Mouse (Mus musculus) MN1 (cell line): ENCODE data around the gene Zfp319.
"Not testable (repeated sequence)": the region's sequence is repeated elsewhere in the genome, so short reads cannot be mapped to it uniquely, and the experiment has no call there.

Source experiments
- DNase-seq: peaks from one replicate; pipeline ENCODE4 v3.0.0-alpha.2; 2016; ENCODE audit warnings: low spot score

Zfp319 gene

GRCm38 (mm10) chr8:95331720-95332436, at the start of gene Zfp319, which contains the start of gene Usb1:
Zfp319 (minus strand) TSS chr8:95331950.
Usb1 (plus strand) TSS chr8:95332284.
- peak; percentile 98 for DNase-seq

GRCm38 (mm10) chr8:95380953-95381352, 49.2 kb upstream of the Zfp319 start:
- no peak for DNase-seq

GRCm38 (mm10) chr8:95378928-95379327, 47.2 kb upstream of the Zfp319 start:
- not testable (repeated sequence) for DNase-seq

- peak; percentile 67 for DNase-seq
Observed at GRCm38 (mm10) chr8:95377863-95378291, 46.1 kb upstream of the Zfp319 start.

- no peak for DNase-seq
Observed at GRCm38 (mm10) chr8:95377101-95377500, 45.4 kb upstream of the Zfp319 start.

- DNase-seq = no peak
Observed at GRCm38 (mm10) chr8:95376309-95376999, 44.7 kb upstream of the Zfp319 start.

- DNase-seq = no peak
Observed at GRCm38 (mm10) chr8:95375374-95375930, 43.7 kb upstream of the Zfp319 start.

GRCm38 (mm10) chr8:95374429-95374828, 42.7 kb upstream of the Zfp319 start:
- no peak for DNase-seq

- DNase-seq = no peak
Observed at GRCm38 (mm10) chr8:95373389-95374002, 41.7 kb upstream of the Zfp319 start.

- DNase-seq = no peak
Observed at GRCm38 (mm10) chr8:95369581-95370326, 38.0 kb upstream of the Zfp319 start.

- DNase-seq = no peak
Observed at GRCm38 (mm10) chr8:95363849-95364248, 32.1 kb upstream of the Zfp319 start.

GRCm38 (mm10) chr8:95362272-95362671, 30.5 kb upstream of the Zfp319 start:
- DNase-seq = no peak

GRCm38 (mm10) chr8:95361016-95361341, 29.2 kb upstream of the Zfp319 start:
- no peak for DNase-seq

- DNase-seq = peak; percentile 83
Observed at GRCm38 (mm10) chr8:95360181-95361015, 28.6 kb upstream of the Zfp319 start.

GRCm38 (mm10) chr8:95358550-95359411, 27.0 kb upstream of the Zfp319 start:
- peak; percentile 49 for DNase-seq

GRCm38 (mm10) chr8:95354606-95355005, 22.9 kb upstream of the Zfp319 start:
- DNase-seq = no peak

- peak; percentile 80 for DNase-seq
Observed at GRCm38 (mm10) chr8:95352871-95353866, 21.4 kb upstream of the Zfp319 start.

- peak; percentile 82 for DNase-seq
Observed at GRCm38 (mm10) chr8:95352151-95352870, 20.6 kb upstream of the Zfp319 start, which contains the start of gene Mmp15. Mmp15 (plus strand) TSS chr8:95352268.
